Mouse (Mus musculus) liver, adult 2 months (tissue): ENCODE measurements at regions not wholly inside any gene's neighbourhood (a gene's known extent, or its start where the extent isn't known, plus 50 kb on each side); places are given as distances from the start of the nearest gene placed in this dataset.

Experiments used
- CTCF ChIP-seq: fragments of 200-500 bp; IDR thresholded peaks from 2 replicates; pipeline ENCODE4 v1.5.1; 2011; ENCODE audit warnings: low read depth, low read length, control low read depth
- POLR2A ChIP-seq: fragments of 200-500 bp; IDR thresholded peaks from 2 replicates; pipeline ENCODE4 v1.6.1; 2011; ENCODE audit warnings: low read length, control low read depth; ENCODE audit not compliant: insufficient read depth; ENCODE audit errors: extremely low read depth

- TF ChIP-seq CTCF (no peak), POLR2A (no peak)
These were observed 102.8 kb upstream of the Ctnnb1 start for GRCm38 (mm10) chr9:120826266-120826665.
